Mouse (Mus musculus) kidney, embryonic 15.5 days (tissue): Measurements from ENCODE around the gene Olfr211. TPM values are rescaled to one million over a fixed set of nuclear protein-coding genes. Genes with fewer than 3 reads are reported as not detected.
"Not testable (repeated sequence)": the region's sequence is repeated elsewhere in the genome, so short reads cannot be mapped to it uniquely, and the experiment has no call there.

Source experiments
- ATAC-seq: fragments of 200-750 bp; cut with Nextera tagmentation; replicated peaks from 2 replicates; pipeline ENCODE4 v1.8.0; 2017; ENCODE audit warnings: moderate TSS enrichment; ENCODE audit not compliant: low FRiP score
- H3K27ac ChIP-seq: fragments of 300-500 bp; sonication (generic); 2 replicates; pipeline ENCODE4 v1.5.1; 2015; ENCODE audit warnings: mild to moderate bottlenecking, inconsistent platforms
- H3K27me3 ChIP-seq: fragments of 300-500 bp; sonication (generic); 2 replicates; pipeline ENCODE4 v1.6.1; 2015; ENCODE audit warnings: inconsistent platforms
- H3K36me3 ChIP-seq: fragments of 300-500 bp; sonication (generic); 2 replicates; pipeline ENCODE4 v1.6.1; 2015; ENCODE audit warnings: inconsistent platforms
- H3K4me1 ChIP-seq: fragments of 300-500 bp; sonication (generic); 2 replicates; pipeline ENCODE4 v1.6.1; 2015; ENCODE audit warnings: inconsistent platforms
- H3K4me2 ChIP-seq: fragments of 300-500 bp; sonication (generic); 2 replicates; pipeline ENCODE4 v1.6.1; 2015; ENCODE audit warnings: moderate library complexity, mild to moderate bottlenecking, inconsistent platforms
- H3K4me3 ChIP-seq: fragments of 300-500 bp; sonication (generic); replicated peaks from 2 replicates; pipeline ENCODE4 v1.5.1; 2015; ENCODE audit warnings: mild to moderate bottlenecking, inconsistent platforms
- H3K9ac ChIP-seq: fragments of 300-500 bp; sonication (generic); 2 replicates; pipeline ENCODE4 v1.6.1; 2015; ENCODE audit warnings: mild to moderate bottlenecking, inconsistent platforms
- H3K9me3 ChIP-seq: fragments of 300-500 bp; sonication (generic); replicated peaks from 2 replicates; pipeline ENCODE4 v1.6.1; 2016; ENCODE audit warnings: inconsistent platforms
- WGBS: fragments of 180-500 bp; shearing (Covaris S2); methylation state at CpG from one replicate; pipeline ENCODE4 v1.1.7; 2015; ENCODE audit warnings: mixed read lengths; 5-methylcytosine and 5-hydroxymethylcytosine counted together
- polyA plus RNA-seq: library from polyadenylated mRNA; unstranded; fragments of >200 nt; fragmentation: Nextera tagmentation; extraction: Ambion mirVana; gene quantifications from 2 replicates; pipeline ENCODE4 v1.2.1, GENCODE M21; 2015

Gene Olfr211
- polyA plus RNA-seq, 1 experiment from 2014 or later: not detected

- no peak for ATAC-seq
Observed at GRCm38 (mm10) chr6:116495960-116496359, 7.1 kb downstream of the Olfr211 start.

GRCm38 (mm10) chr6:116506302-116507003 is 17.6 kb downstream of the Olfr211 start, which contains the start of gene Olfr212:
Gene Olfr212 (plus strand): TSS chr6:116506516.
- not testable (repeated sequence) for H3K27ac ChIP-seq, H3K4me3 ChIP-seq, H3K36me3 ChIP-seq, H3K4me2 ChIP-seq, H3K9ac ChIP-seq, ATAC-seq, H3K27me3 ChIP-seq, H3K4me1 ChIP-seq
- H3K9me3 ChIP-seq: peaks cover 17% of the 10 kb centered on the region
- WGBS: 92% methylated on average over 20 of the region's 20 CpGs

More at GRCm38 (mm10) chr6:116495960-116496359, 7.1 kb downstream of the Olfr211 start:
- Histone ChIP-seq H3K27ac (no peak overlapping the region), H3K36me3 (no peaks in the 10 kb centered on the region), H3K9me3 (no peaks in the 10 kb centered on the region), H3K9ac (no peak overlapping the region), H3K4me2 (no peak overlapping the region), H3K27me3 (no peaks in the 10 kb centered on the region), H3K4me3 (no peak overlapping the region), H3K4me1 (no peaks in the 10 kb centered on the region)
- 84% methylated on average over 1 of the region's 1 CpGs for WGBS

GRCm38 (mm10) chr6:116514832-116515231 is 25.9 kb downstream of the Olfr211 start:
- Histone ChIP-seq H3K27me3 (no peaks in the 10 kb centered on the region), H3K4me2 (no peak overlapping the region), H3K36me3 (no peaks in the 10 kb centered on the region), H3K27ac (no peak overlapping the region), H3K9me3 (no peaks in the 10 kb centered on the region), H3K4me1 (no peaks in the 10 kb centered on the region), H3K9ac (no peak overlapping the region), H3K4me3 (no peak overlapping the region)
- no peak for ATAC-seq

- Histone ChIP-seq H3K27me3 (no peaks in the 10 kb centered on the region), H3K27ac (no peak within 1 kb of the TSS), H3K9ac (no peak within 1 kb of the TSS), H3K9me3 (no peaks in the 10 kb centered on the region), H3K4me1 (no peaks in the 10 kb centered on the region), H3K4me2 (no peak within 1 kb of the TSS), H3K4me3 (no peak within 1 kb of the TSS), H3K36me3 (no peaks in the 10 kb centered on the region)
- ATAC-seq: no peak
- WGBS: 78% methylated on average over 1 of the region's 1 CpGs
Observed at GRCm38 (mm10) chr6:116538156-116538555, 49.3 kb downstream of the Olfr211 start, which contains the start of gene Olfr213. Gene Olfr213 (plus strand): TSS chr6:116538456.

GRCm38 (mm10) chr6:116542500-116542899 is 53.6 kb downstream of the Olfr211 start:
- H3K36me3 ChIP-seq: no peaks in the 10 kb centered on the region
- 87% methylated on average over 2 of the region's 2 CpGs for whole genome bisulfite sequencing
- H3K9ac ChIP-seq: no peak overlapping the region
- H3K27ac ChIP-seq: no peak overlapping the region
- H3K4me1 ChIP-seq: no peaks in the 10 kb centered on the region
- H3K27me3 ChIP-seq: no peaks in the 10 kb centered on the region; the same call in 1 of the 2 replicates
- H3K4me2 ChIP-seq: no peak overlapping the region
- ATAC-seq: no peak
- no peaks in the 10 kb centered on the region for H3K9me3 ChIP-seq
- no peak overlapping the region for H3K4me3 ChIP-seq

Other genes with a start within 250 kb of the Olfr211 start
- gene Zfand4, start 224.9 kb upstream of the Olfr211 start, polyA plus RNA-seq: 6.7 and 7.6 TPM in 2 replicates
- 37.5 and 40.4 TPM in 2 replicates for gene March8, start 151.1 kb upstream of the Olfr211 start, polyA plus RNA-seq
- gene Alox5, start 27.9 kb upstream of the Olfr211 start, polyA plus RNA-seq: 0.67 and 0.92 TPM in 2 replicates
- gene Olfr212, start 17.4 kb downstream of the Olfr211 start, polyA plus RNA-seq: not detected in 2 replicates
- gene Olfr213, start 49.4 kb downstream of the Olfr211 start, polyA plus RNA-seq: not detected in 2 replicates
- gene Gm5580, start 62.0 kb downstream of the Olfr211 start, polyA plus RNA-seq: 0.33 and 0.47 TPM in 2 replicates
- not detected in 2 replicates for gene Olfr214, start 65.1 kb downstream of the Olfr211 start, polyA plus RNA-seq
- gene Olfr215, start 95.1 kb downstream of the Olfr211 start, polyA plus RNA-seq: not detected in 2 replicates
- gene Zfp422, start 139.9 kb downstream of the Olfr211 start, polyA plus RNA-seq: 184 and 199 TPM in 2 replicates
- gene Depp1, start 161.5 kb downstream of the Olfr211 start, polyA plus RNA-seq: 29.3 and 30.6 TPM in 2 replicates
- 6.0 and 6.1 TPM in 2 replicates for gene Rassf4, start 184.9 kb downstream of the Olfr211 start, polyA plus RNA-seq
- gene Tmem72, start 227.8 kb downstream of the Olfr211 start, polyA plus RNA-seq: 5.6 and 6.1 TPM in 2 replicates